Mouse (Mus musculus) liver, adult (tissue): ENCODE measurements around the gene Gpr61.

Source experiments
- GATA4 ChIP-seq: IDR thresholded peaks from 2 replicates; pipeline ENCODE4 v1.6.1; 2014; ENCODE audit warnings: mild to moderate bottlenecking, low read length; ENCODE audit not compliant: insufficient replicate concordance

The Gpr61 gene

DNA sequence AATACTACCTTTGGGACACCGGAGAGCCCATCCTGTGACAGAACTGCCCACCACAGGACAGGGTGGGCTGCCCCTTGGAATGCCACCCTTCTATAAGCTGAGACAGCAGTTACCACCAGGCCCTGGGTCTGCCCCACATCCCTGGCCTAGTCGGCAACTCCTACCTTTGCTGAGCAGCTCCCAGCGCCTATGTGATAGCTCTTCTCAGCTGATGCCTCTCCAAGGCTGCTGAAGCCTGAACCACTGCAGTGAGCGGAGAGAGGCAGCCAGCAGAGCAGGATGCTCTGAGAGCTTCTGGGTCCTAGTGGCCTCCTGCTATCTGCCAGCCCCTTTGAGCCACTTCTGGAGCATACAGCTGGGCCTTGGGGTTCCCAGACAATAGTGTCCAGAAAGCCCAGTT is at the start of gene Gpr61:
Gene Gpr61 (minus strand): TSS at position 227 of the 400 bp plus-strand sequence.
- TF ChIP-seq GATA4: no peak

DNA sequence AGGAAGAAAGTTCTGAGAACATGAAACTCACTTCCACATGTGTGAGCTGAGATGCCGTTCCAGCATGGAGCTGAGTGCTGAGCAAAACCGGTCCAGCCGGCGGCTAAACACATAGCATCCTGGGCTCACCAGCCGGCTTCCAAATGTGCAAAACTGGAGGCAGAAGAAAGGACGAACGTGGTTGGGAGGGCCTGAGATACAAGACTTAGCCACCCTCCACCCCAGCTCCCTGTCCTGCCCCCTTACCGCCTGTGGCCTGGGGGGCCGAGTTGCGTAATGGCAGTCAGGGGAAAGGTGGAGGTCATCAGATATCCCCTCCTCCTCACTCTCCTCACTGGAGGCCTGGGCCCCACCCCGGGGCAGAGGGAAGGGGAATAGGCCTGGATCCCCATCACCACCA is 49.8 kb upstream of the Gpr61 start:
- no peak for TF ChIP-seq GATA4

DNA sequence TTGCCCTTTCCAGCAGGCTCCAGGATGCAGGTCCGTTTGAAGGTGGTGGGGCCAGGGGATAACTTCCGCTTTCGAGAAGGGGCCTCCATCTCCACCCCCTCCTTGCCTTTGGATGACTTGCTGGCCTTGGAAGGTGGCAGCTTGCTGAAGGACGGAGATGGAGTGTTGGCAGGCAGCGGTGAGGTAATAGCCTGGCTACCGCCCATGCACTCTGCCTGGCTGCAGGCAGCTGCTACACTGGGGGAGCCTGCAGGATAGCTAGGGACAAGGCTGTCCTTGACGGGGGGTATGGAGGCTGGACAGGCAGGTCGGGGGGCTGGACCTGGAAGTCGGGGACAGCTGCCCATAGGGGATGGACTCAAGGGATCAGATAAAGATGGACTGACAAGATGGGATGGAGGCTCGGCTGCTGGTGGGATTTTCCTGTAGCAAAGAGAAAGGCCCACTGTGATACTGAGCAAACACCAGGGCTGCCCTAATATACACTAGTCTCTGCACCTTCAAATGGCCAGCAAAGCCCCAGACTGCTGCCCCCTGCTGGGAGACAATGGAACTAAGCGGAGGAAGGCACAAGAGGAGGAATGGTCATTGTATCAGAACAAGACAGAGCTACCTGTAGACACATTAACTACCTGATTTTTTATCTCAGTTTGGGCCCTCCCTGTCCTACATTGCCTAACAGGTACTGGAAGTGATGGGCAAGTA is 49.1 kb upstream of the Gpr61 start:
- no peak for TF ChIP-seq GATA4

DNA sequence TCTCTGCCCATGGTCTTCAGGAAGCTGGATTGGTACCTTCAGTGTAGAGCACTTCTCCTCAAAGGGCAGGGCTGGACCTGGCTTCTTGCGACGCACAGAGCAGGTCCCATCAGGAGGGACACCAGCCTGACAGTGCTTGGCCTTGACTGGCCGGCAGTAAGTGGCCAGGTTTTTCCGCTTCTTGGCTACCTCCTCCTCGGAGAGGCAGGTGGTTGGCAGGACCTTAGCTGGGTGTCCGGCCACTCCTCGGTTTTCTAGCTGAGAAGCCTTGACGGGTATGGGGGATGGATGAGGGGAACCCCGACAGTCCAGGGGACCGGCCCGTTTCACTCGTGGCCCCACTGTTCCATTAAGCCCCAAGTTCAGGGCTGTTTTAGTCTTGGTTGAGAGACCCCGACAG is 48.5 kb upstream of the Gpr61 start:
- no peak for TF ChIP-seq GATA4

DNA sequence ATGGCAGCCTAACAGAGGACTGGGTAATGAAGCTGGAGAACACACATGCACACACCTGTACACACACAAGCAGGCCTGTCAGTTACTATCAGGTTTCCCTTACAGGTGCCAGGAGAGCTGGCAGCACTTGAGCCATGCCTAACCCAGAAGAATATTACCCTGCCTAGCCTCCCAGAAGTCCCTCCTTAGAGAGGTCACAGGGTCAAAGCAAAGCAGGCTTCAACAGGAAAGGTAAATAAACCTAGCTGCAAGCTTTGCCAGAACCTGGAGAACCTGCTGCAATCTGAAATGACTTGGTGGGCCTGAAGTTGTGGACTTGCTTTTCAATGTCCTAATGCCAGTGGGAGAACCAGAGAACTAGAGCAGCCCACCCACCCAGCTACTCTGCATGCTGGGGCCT is 47.8 kb upstream of the Gpr61 start:
- TF ChIP-seq GATA4: no peak

DNA sequence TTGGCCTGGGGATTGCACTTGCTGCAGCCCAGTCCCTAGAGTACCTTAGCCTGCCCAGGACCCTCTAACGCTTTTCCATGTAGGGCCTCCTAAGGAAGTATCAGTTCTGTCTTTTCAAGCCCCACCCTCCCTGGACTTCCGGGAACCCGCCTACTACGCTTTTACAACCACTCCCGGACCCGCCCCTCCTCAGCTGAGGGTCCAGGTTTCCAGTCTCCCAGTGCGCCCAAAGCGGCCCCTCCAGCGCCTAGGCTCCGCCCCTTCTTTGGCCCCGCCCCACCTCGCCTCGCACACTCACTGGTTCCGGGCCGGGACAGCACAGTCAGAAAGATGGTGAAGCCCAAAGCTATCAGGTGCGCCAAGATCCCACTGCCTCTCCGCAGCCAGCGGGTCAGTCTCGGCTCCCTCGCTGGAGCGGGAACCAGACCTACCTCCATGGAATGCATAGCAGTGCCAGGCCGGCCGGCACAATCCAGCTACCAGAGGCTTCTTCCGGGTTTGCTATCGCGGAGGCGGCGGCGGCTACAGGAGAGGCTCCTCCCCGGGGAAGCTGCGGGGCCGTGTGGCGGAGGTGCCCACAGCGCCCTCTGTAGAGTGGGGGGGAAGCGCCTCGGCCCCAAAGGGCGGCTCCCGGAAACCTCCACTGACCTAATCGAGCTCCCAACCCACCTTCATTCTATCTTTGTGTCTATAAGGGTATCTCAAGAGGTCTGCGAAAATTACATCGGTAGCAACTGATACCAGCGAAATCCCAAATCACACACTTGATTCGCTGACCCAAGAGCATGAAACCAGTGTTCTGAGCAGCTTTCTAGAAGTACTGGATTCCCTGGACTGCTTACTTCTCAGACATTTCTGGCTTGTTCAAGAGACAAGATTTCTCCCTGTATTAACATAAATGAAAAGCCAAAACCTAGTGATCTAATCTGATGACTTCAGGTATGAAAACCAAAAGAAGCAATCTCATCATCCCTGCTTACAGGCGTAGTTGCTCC is 45.9 kb upstream of the Gpr61 start, which contains the start of gene Cyb561d1:
Gene Cyb561d1 (minus strand): TSS at position 884 of the 995 bp plus-strand sequence.
- peak; percentile 87; the same call in 1 of the 2 replicates for TF ChIP-seq GATA4

DNA sequence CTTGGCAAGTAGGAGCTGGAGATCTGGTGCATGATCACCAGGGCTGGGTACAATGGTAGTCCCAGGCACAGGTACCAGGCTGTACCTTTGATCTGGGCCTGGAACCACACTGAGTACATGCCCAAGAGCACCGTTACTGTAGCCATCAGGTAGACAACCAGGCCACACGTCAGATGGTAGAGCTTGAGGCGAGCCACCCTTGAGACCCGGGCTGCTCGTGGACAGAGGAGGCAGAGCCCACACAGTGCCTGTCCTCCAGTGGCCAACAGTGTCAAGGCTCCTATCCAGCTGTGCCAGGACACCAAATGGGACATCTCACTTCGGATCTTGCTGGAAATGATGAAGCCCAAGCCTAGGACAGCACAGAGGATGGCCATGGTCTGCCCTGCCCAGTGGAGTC is 44.5 kb upstream of the Gpr61 start:
- no peak for TF ChIP-seq GATA4

DNA sequence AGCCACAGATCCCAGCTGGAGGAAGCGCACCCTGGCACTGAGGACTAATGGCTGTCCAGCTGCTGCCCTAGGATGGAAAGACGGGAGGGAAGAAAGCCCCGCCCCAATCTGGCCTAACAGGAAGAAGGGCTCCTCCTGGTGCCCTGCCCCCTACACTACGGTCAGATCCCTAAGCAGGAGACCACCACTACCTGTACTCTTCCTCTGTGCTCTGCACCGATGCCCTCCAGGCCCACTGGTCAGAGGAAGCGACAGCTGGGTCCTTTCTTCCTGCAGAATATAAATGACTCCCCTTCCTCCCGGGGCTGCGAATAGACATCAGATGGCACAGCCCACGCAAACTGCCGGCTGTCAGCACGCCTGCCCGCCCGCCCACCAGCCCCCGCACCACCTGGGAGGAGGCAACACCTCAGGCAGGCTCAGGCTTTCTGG is 42.4 kb upstream of the Gpr61 start:
- no peak for TF ChIP-seq GATA4

DNA sequence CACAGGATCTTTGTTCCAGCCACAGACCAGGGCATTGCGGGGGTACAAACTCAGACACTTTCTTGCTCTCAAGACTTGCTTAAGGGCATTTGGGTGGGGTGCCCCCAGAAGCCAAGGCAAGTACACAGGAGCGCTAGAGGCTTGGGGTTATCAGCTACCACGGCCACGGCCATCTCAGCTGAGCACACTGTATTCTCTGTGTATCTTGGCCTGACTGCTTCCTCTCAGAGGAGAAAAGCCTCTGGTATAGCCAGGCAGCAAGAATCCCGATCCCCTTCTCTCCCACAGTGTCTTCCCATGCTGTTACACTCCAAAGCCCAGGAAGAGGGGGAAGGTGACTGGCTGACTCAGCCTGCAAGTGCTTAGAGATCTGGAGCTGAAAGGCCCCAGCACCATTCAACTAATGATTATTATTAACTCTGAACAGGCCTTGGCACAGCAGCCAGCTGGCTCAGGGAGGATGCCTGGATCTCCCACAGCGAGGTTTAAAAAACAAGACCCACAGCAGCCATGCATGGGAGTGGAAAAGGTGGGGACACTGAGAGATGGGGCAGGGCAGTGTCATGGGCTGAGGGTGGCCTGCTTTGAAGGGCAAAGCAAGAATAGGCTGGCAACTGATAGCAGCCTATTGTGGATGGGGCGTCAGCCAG is 41.4 kb upstream of the Gpr61 start:
- TF ChIP-seq GATA4: no peak

DNA sequence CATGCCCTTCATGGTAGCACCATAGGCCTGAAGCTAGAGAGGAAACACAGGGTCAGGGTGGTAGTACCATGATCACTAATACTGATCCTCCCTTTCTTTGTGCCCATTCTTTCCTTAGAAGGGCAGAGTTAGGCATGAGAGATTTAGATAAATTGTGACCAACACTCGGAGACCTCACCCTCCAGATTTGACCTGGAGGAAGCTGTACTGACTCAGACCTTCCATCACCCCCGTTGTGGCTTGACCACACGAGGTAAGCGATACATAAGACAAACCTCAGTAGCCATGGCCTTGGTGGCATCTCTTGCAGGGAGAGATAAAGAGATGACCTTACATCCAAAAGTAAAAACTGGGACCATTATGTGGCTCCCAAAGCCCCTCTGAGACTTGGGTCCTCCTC is 40.6 kb upstream of the Gpr61 start:
- TF ChIP-seq GATA4: no peak

DNA sequence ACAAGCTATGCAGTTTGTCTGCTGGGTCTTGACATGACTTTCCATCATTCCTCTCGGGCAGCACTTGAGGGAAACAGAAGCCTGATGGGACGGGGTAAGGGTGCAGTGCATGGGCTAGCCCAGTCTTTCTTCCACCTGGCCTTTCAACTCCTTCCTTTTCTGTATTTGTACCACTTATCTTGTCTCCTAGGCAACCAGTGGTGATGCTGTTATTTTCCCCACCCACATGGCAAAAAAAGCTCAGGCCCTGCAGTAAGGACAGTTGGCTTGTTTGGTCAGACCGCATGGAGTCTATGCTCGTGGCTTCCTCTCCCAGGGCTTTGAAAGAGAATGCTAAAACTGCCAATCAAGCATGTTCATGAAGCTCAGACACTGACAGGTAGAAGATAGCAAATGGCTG is 39.0 kb upstream of the Gpr61 start:
- no peak for TF ChIP-seq GATA4

DNA sequence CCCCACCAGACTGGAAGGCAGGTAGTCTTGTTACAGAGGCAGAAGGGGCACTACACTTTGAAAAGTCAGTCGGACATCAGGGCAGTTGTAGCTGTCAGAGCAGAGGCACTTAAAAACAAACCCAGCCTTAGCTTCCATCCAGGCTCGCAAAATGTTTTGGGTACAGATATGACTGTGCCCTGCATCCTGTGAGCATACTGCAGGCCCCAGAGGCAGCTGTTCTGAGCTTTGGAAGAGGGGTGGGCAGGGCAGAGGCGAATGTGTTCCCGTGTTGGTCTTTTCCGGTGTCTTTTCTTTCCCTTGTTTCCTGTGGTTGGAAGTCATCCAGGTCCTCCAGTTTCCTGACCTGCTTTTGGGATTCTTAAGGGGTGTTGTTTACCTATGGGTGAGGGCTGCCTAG is 35.2 kb upstream of the Gpr61 start:
- TF ChIP-seq GATA4: no peak

DNA sequence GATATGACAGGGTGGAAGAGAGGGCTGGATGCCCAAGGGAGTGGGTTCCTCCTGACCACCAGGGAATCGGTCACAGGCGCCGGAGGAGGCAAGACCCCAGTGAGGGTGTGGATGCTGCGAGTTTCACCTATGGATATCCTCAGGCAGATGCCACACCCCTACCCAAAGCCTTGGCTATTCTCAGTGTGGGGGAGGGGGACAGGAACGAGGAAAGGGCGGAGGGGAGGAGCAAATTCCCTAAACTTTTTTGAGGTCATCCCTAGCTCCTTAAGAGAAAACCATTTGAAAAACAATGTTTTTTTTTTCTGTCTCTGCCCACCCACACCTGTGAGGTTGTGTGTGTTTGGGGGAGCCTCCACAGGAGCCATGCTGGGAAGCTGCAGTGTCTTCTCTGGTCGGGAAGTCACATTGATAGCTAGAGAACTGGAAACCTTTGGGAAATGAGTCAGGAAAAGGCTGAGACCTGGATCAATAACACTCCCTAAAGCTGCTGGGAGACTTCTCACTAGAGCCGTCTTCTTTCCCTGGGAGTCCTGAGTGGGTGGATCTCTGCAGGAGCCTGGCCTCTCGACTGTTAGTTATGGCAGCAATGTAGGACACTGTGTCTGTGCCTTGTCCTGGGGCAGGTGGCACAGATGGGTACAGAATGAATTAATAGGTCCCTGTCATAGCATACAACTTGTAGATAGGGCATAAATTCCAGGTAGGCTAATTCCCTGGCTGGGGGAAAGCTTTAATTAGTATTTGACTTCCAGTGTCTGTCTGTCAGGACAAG is 34.2 kb upstream of the Gpr61 start:
- no peak for TF ChIP-seq GATA4

DNA sequence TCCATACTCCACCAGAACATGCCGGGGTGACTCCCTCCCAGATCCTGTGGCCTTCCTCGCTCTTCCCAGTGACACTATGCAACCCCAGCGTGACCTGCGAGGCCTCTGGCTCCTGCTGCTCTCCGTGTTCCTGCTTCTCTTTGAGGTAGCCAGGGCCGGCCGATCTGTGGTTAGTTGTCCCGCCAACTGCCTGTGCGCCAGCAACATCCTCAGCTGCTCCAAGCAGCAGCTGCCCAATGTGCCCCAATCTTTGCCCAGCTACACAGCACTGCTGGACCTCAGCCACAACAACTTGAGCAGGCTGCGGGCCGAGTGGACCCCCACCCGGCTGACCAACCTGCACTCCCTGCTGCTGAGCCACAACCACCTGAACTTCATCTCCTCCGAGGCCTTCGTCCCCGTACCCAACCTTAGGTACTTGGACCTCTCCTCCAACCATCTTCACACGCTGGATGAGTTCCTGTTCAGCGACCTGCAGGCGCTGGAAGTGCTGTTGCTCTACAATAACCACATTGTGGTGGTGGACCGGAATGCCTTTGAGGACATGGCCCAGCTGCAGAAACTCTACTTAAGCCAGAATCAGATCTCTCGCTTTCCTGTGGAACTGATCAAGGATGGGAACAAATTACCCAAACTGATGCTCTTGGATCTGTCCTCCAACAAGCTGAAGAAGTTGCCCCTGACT is 32.6 kb upstream of the Gpr61 start:
- TF ChIP-seq GATA4: no peak
